Mouse (Mus musculus): ENCODE measurements at regions not wholly inside any gene's neighbourhood (a gene's known extent, or its start where the extent isn't known, plus 50 kb on each side); places are given as distances from the start of the nearest gene placed in this dataset.
A peak's percentile ranks its signal among the peaks of the same experiment; 100 is the strongest.
"Not testable (repeated sequence)": the region's sequence is repeated elsewhere in the genome, so short reads cannot be mapped to it uniquely, and the experiment has no call there.

DNA sequence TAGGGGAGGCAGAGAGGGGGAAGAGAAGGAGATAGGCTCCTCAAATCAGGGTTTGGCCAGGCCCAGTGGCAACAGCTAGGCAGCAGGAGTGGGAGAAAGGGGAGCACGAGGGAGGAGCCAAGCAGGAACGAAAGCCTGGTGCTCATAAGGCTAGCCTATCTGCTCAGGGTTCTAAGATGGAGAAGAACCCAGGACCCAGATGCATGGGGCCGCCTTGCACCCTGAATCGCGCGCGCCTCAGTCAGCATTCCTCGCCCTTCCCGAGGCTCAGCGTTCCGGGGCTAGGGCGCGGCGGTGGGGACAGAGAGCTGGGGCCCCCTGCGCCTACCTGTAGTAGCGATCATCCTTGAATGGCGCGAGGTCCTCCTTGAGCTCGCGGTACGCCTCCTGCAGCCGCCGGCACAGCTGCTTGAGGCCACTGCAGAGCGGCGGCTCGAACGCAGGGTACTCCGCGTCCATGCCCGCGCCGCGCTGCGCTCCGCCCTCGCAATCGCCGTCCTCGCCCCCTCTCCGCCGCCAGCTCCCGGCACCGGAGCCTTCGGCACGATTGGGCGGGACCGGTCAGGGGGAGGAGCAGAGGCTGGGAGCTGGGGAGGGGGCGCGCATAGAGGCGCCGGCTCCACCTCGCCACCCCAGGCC lies 60.1 kb downstream of the Dynlt1b start:
- H3K4me1 ChIP-seq (ENCODE audit: control insufficient read depth, insufficient read depth, low read length); H3K36me3 ChIP-seq (ENCODE audit: control insufficient read depth, insufficient read depth, low read length); H3K9ac ChIP-seq (ENCODE audit: low read length); H3K27me3 ChIP-seq (ENCODE audit: control insufficient read depth, insufficient read depth, low read length); H3K9me3 ChIP-seq (replicated peaks; ENCODE audit: control insufficient read depth, low read length); H3K27ac ChIP-seq (ENCODE audit: low read length): not testable (repeated sequence)
- peak; percentile 49 for ATAC-seq (ENCODE audit: insufficient read depth, low FRiP score)
- H3K4me2 ChIP-seq (ENCODE audit: low read depth, low read length), result peak overlapping the region; percentile 34; the same call in 1 of the 2 replicates
- WGBS, result 2% methylated on average over 21 of the region's 52 CpGs
- H3K4me3 ChIP-seq (replicated peaks; ENCODE audit: low read length), result 0 out of 2 replicates have a peak overlapping the region, but pooled peaks have one; percentile 21

DNA sequence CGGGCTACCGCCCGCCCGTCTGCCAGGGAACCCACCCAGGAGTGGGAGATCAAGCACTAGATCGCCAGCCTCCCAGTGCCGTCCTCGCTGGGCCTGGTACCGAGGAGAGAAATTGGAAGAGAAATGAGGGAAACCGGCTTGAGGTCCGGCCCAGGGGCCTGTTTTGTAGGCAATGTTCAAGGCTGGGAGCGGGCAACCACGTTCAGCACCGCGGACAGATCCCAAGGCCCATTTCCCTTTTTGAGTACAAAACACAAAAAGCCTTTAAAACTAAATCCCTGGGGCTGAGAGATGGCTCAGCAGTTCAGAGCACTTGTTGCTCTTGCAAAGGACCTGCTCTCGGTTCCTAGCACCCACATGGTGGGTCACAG lies 60.6 kb downstream of the Dynlt1b start:
- not testable (repeated sequence) for H3K4me1 ChIP-seq (ENCODE audit: control insufficient read depth, insufficient read depth, low read length); H3K4me2 ChIP-seq (ENCODE audit: low read depth, low read length); H3K27me3 ChIP-seq (ENCODE audit: control insufficient read depth, insufficient read depth, low read length); H3K4me3 ChIP-seq (replicated peaks; ENCODE audit: low read length); H3K9me3 ChIP-seq (replicated peaks; ENCODE audit: control insufficient read depth, low read length); H3K9ac ChIP-seq (ENCODE audit: low read length); H3K27ac ChIP-seq (ENCODE audit: low read length); H3K36me3 ChIP-seq (ENCODE audit: control insufficient read depth, insufficient read depth, low read length)
- ATAC-seq (ENCODE audit: insufficient read depth, low FRiP score), result peak; percentile 3; the same call in 1 of the 2 replicates
- no CpG with 5 or more reads among the region's 15 CpGs for WGBS

DNA sequence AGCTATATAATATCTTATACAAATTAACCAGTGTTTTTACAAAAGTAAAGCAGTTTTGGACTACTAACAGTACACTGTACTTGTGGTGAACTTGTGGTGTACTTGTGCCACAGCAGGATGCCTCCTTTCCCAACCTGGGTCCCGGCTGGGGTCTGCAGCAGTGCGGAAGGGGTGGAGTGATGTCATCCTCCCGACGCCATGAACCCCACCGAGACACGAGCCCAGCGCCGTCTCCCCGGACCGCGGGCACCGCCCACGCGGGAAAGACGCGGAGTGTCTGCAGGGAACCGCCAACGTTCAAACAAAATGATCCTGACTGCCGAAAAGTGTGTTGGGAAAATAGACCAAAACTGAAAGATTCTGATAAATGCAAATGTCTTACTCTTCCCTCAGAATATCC lies 62.6 kb downstream of the Dynlt1b start:
- not testable (repeated sequence) for H3K4me1 ChIP-seq (ENCODE audit: control insufficient read depth, insufficient read depth, low read length); H3K4me3 ChIP-seq (replicated peaks; ENCODE audit: low read length); H3K36me3 ChIP-seq (ENCODE audit: control insufficient read depth, insufficient read depth, low read length); ATAC-seq (ENCODE audit: insufficient read depth, low FRiP score); H3K27me3 ChIP-seq (ENCODE audit: control insufficient read depth, insufficient read depth, low read length); H3K9me3 ChIP-seq (replicated peaks; ENCODE audit: control insufficient read depth, low read length); H3K27ac ChIP-seq (ENCODE audit: low read length); H3K4me2 ChIP-seq (ENCODE audit: low read depth, low read length); H3K9ac ChIP-seq (ENCODE audit: low read length)
- WGBS, result 25% methylated on average over 19 of the region's 19 CpGs

DNA sequence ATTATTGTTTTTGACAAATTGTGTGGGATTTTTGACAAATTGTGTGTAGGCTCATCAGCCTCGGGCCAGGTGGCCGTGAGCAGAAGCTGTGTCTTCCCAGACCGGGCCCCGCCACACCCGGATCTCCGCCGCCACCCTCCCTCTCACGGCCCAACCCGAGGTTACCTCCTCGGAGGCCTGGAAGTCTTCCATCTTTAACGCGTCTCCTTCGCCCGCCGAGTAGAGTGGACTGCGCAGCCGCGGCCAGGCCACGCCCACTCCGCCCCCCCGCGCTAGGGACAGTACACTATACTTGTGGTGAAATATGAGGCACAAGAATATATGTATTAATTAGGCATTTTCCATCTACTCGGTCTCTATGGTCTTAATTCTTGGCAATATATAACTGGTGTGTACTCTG lies 63.0 kb downstream of the Dynlt1b start:
- ATAC-seq (ENCODE audit: insufficient read depth, low FRiP score), result not testable (repeated sequence)

DNA sequence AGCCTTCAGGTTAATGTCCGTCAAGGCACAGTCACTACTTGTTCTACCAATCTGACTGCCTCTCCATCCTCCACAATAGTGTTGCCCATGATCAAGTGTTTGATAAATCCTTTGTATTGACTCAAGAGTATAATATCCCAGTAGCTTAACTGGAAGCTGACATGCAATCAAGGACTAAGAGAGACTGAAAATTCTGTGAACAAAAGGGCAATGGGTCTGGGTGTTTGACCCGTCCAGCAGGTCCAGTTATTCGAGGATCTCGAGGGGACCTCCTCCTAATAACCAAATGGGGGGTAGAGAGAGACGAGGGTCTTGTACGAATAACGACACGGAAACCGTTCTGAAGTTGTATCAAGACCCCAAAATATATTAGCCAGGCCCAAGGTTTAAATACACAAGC lies 66.6 kb downstream of the Dynlt1b start:
- H3K4me2 ChIP-seq (ENCODE audit: low read depth, low read length); H3K27me3 ChIP-seq (ENCODE audit: control insufficient read depth, insufficient read depth, low read length); H3K4me3 ChIP-seq (replicated peaks; ENCODE audit: low read length); H3K27ac ChIP-seq (ENCODE audit: low read length); H3K4me1 ChIP-seq (ENCODE audit: control insufficient read depth, insufficient read depth, low read length); ATAC-seq (ENCODE audit: insufficient read depth, low FRiP score); H3K9me3 ChIP-seq (replicated peaks; ENCODE audit: control insufficient read depth, low read length); H3K36me3 ChIP-seq (ENCODE audit: control insufficient read depth, insufficient read depth, low read length); H3K9ac ChIP-seq (ENCODE audit: low read length): not testable (repeated sequence)
- WGBS, result 87% methylated on average over 9 of the region's 9 CpGs

More for the DNA sequence above, 63.0 kb downstream of the Dynlt1b start:
- H3K4me1 ChIP-seq (ENCODE audit: control insufficient read depth, insufficient read depth, low read length); H3K27ac ChIP-seq (ENCODE audit: low read length); H3K4me2 ChIP-seq (ENCODE audit: low read depth, low read length); H3K9me3 ChIP-seq (replicated peaks; ENCODE audit: control insufficient read depth, low read length); H3K36me3 ChIP-seq (ENCODE audit: control insufficient read depth, insufficient read depth, low read length); H3K9ac ChIP-seq (ENCODE audit: low read length); H3K4me3 ChIP-seq (replicated peaks; ENCODE audit: low read length); H3K27me3 ChIP-seq (ENCODE audit: control insufficient read depth, insufficient read depth, low read length): not testable (repeated sequence)
- 30% methylated on average over 22 of the region's 23 CpGs for WGBS

DNA sequence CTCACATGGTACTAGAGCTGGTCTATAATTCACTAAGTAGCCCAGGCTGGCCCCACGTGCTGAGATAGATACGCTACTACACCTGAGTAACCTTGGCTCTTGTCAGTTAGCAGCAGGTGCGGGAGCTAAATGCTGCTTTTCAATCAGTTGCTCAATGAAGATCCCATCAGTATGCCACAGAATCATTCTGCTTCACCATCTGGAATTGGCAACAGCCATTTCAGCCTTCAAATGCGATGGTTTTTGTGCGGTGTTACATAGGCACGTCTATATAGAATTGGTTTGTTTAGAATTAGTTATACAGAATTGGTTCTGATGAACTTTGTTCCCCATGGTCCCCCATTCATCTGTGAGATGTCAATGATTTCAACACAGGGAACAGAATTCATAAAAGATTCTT lies 72.8 kb downstream of the Dynlt1b start:
- H3K9ac ChIP-seq (ENCODE audit: low read length); H3K4me2 ChIP-seq (ENCODE audit: low read depth, low read length); H3K27me3 ChIP-seq (ENCODE audit: control insufficient read depth, insufficient read depth, low read length); H3K27ac ChIP-seq (ENCODE audit: low read length); H3K9me3 ChIP-seq (replicated peaks; ENCODE audit: control insufficient read depth, low read length); H3K4me3 ChIP-seq (replicated peaks; ENCODE audit: low read length); H3K4me1 ChIP-seq (ENCODE audit: control insufficient read depth, insufficient read depth, low read length); H3K36me3 ChIP-seq (ENCODE audit: control insufficient read depth, insufficient read depth, low read length); ATAC-seq (ENCODE audit: insufficient read depth, low FRiP score): not testable (repeated sequence)
- WGBS, result 89% methylated on average over 4 of the region's 6 CpGs

DNA sequence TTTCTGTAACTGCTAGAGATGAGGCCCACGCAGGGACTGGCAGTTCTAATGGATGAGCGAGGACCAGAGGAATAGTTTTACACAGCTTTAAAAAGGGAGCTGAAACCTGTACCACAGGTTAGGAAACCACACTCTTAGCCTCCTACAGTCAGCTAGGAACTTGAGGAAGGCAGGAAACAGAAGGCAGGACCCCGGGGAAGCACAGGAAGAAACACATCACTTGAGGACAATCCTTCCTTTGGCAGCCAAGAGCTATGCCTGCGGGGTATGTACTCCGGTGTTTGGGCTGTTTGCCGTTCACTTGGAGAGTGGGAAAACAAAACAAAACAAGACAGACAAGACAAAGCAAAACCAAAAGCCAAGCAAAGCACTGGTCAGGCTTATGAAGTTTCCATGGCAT lies 76.0 kb downstream of the Dynlt1b start:
- not testable (repeated sequence) for H3K27ac ChIP-seq (ENCODE audit: low read length); H3K36me3 ChIP-seq (ENCODE audit: control insufficient read depth, insufficient read depth, low read length); H3K4me1 ChIP-seq (ENCODE audit: control insufficient read depth, insufficient read depth, low read length); H3K4me3 ChIP-seq (replicated peaks; ENCODE audit: low read length); H3K9ac ChIP-seq (ENCODE audit: low read length); H3K4me2 ChIP-seq (ENCODE audit: low read depth, low read length); H3K9me3 ChIP-seq (replicated peaks; ENCODE audit: control insufficient read depth, low read length); ATAC-seq (ENCODE audit: insufficient read depth, low FRiP score); H3K27me3 ChIP-seq (ENCODE audit: control insufficient read depth, insufficient read depth, low read length)
- 77% methylated on average over 6 of the region's 6 CpGs for WGBS

DNA sequence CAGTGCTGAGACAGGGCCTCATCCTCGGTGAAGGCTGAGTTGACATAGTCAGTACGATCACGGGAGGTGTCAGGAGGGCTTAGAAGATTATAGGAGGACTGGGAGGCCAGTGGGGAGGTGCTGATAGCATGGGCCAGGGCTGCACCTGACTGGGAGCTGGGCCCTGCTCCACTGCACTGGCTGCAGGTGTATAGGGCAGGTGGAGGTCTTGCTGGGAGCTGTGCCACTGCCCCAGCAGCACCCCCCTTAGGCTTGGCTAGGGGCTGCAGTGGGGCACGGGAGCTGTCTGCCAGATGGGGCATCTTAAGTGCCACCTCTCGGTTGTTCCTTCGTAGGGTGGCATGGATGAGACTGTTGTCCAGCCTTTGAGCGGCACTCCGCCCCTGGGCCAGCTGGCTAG lies 85.2 kb downstream of the Dynlt1b start:
- ATAC-seq (ENCODE audit: insufficient read depth, low FRiP score); H3K27me3 ChIP-seq (ENCODE audit: control insufficient read depth, insufficient read depth, low read length); H3K4me2 ChIP-seq (ENCODE audit: low read depth, low read length); H3K27ac ChIP-seq (ENCODE audit: low read length); H3K4me3 ChIP-seq (replicated peaks; ENCODE audit: low read length); H3K9ac ChIP-seq (ENCODE audit: low read length); H3K4me1 ChIP-seq (ENCODE audit: control insufficient read depth, insufficient read depth, low read length); H3K9me3 ChIP-seq (replicated peaks; ENCODE audit: control insufficient read depth, low read length); H3K36me3 ChIP-seq (ENCODE audit: control insufficient read depth, insufficient read depth, low read length): not testable (repeated sequence)
- 81% methylated on average over 5 of the region's 8 CpGs for WGBS

DNA sequence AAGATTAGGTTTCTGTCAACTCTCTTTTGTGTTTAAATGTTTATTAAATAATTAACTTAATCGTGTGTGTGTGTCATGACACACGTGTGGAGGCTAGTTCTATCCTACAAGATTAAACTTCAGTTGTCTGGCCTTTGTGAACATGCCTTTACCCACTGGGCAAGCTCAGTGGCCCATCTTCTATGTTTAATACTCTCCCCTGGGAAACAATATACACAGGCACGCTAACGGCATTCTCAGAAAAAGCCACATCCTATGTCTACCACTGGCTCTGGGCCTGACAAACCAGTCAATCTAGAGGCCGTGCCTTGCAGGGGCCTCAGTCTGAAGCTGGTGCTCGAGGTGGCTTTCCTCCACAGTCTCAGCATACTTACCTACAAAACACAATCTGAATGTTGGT lies 82.4 kb upstream of the Dynlt1c start:
- H3K27me3 ChIP-seq (ENCODE audit: control insufficient read depth, insufficient read depth, low read length); H3K4me1 ChIP-seq (ENCODE audit: control insufficient read depth, insufficient read depth, low read length); H3K9ac ChIP-seq (ENCODE audit: low read length); H3K9me3 ChIP-seq (replicated peaks; ENCODE audit: control insufficient read depth, low read length); H3K36me3 ChIP-seq (ENCODE audit: control insufficient read depth, insufficient read depth, low read length); H3K4me3 ChIP-seq (replicated peaks; ENCODE audit: low read length); H3K4me2 ChIP-seq (ENCODE audit: low read depth, low read length); ATAC-seq (ENCODE audit: insufficient read depth, low FRiP score); H3K27ac ChIP-seq (ENCODE audit: low read length): not testable (repeated sequence)
- WGBS, result 67% methylated on average over 5 of the region's 6 CpGs

DNA sequence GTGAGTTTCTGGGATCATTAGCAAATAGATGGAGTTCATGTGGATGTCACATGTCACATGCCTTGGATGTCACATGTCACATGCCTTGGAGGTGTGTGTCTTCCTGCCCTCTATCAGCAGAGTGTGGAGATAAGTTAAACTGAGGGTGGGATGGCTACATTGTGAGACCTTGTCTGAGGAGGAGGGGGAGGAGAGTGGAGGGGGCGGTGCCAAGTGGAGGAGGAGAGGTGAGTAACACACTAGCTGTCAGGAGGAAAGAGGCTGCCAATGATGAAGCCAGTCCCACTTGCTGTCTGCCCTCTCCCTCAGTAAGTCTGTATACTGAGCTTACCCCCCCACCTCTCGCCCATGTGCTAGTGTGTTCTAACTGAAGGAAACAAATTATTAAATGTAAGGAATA lies 81.5 kb upstream of the Dynlt1c start:
- not testable (repeated sequence) for H3K9ac ChIP-seq (ENCODE audit: low read length); ATAC-seq (ENCODE audit: insufficient read depth, low FRiP score); H3K9me3 ChIP-seq (replicated peaks; ENCODE audit: control insufficient read depth, low read length)

More for the DNA sequence above, 81.5 kb upstream of the Dynlt1c start:
- not testable (repeated sequence) for H3K4me3 ChIP-seq (replicated peaks; ENCODE audit: low read length); H3K4me2 ChIP-seq (ENCODE audit: low read depth, low read length); H3K27ac ChIP-seq (ENCODE audit: low read length); H3K36me3 ChIP-seq (ENCODE audit: control insufficient read depth, insufficient read depth, low read length); H3K4me1 ChIP-seq (ENCODE audit: control insufficient read depth, insufficient read depth, low read length); H3K27me3 ChIP-seq (ENCODE audit: control insufficient read depth, insufficient read depth, low read length)
- 73% methylated on average over 2 of the region's 2 CpGs for WGBS

All from stomach, embryonic 16.5 days (tissue).